Mouse (Mus musculus) megakaryocyte, adult 5-6 weeks (primary cell): ENCODE measurements around the gene Pigo. TPM values are rescaled to one million over a fixed set of nuclear protein-coding genes. Genes with fewer than 3 reads are reported as not detected.

Experiments used
- ATAC-seq: 2 replicates; pipeline ENCODE4 v1.8.0; 2016; ENCODE audit warnings: mild to moderate bottlenecking, inconsistent platforms; ENCODE audit not compliant: poor library complexity, severe bottlenecking
- total RNA-seq, 2 experiments: library from RNA; stranded (forward) in 1 of 2; stranded (reverse) in 1 of 2; fragments of 153-499, 151-499 nt in 1 of 2; fragments of 221-1000, 200-1000 nt in 1 of 2; gene quantifications; 2 replicates each; pipeline versions ENCODE4 v1.2.3 to v1.2.4; 2015 to 2017

Pigo gene
- total RNA-seq, 2 experiments from 2014 or later: 5.6 to 9.7 TPM

DNA sequence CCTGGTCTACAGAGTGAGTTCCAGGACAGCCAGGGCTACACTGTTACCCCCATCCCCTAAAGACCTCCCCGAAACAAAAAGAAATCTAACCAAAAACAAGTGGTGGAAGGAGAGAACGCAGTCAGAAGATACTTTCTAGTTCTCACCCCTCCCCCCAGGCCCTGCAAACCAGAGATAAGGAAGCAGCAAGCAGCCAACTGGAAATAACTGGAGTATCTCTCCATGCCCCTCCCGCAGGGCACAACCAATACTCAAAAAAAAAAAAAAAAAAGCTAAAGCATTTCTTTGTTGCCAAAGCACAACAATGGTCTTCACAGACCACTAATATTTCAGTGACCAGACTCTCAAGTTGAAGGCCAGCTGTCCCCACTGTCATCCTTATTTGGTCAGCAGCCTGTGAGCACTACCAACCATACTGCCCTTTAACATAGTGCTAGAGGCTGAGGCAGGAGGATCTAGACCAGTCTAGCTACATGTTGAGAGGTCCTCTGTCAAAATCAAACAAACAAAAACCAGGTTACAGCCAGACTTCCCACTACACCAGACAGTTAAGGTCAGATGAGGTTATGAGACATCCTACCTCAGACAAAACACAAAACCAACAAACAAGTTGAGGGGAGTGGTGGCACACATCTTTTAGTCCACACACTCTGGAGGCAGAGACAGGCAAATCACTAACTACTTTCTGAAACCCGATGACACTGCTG, 12.4 kb upstream of the Pigo start:
- ATAC-seq: no peak

DNA sequence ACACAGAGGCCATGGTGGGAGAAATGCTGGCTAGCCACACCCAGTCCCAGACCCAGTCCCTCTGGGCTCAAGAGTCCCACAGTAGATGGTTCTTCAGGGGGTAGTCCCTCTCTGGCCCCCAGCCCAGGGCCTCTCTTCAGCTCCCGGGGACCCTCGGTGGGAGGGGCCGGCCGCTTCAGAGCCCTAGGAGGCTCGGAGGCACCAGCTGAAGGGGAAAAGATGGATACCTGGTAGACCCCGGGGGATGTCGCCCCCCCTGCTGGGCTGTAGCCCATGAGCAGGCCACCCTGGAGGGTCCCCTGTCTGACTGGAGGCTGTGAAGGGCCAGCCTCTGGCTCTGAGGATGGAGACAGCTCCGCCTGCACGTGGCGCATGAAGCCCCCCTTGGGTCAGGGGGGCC, 10.7 kb upstream of the Pigo start:
- no peak for ATAC-seq

- no peak for ATAC-seq
Observed at GRCm38 (mm10) chr4:43035851-43036250, 10.2 kb upstream of the Pigo start.

- ATAC-seq: no peak
Observed at GRCm38 (mm10) chr4:43033481-43033880, 7.9 kb upstream of the Pigo start.

DNA sequence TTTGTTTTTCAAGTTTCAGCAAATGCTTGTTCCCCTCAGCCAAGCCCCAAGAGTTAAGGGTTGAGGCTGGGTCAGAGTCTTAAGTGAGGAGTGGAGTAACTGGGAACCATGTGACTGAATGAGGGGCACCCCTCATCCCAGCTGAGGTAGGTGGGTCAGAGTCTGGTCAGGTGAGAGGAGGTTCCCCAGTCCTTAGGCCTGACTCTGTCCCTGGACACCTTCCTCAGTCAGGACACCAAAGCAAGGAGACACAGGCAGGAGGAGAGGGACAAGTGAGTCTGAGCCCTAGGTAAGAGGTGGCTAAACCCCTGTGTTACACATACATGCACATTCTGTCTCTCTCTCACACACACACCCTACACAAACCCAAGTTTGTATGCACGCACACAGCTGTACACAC, 6.9 kb upstream of the Pigo start:
- ATAC-seq: no peak

DNA sequence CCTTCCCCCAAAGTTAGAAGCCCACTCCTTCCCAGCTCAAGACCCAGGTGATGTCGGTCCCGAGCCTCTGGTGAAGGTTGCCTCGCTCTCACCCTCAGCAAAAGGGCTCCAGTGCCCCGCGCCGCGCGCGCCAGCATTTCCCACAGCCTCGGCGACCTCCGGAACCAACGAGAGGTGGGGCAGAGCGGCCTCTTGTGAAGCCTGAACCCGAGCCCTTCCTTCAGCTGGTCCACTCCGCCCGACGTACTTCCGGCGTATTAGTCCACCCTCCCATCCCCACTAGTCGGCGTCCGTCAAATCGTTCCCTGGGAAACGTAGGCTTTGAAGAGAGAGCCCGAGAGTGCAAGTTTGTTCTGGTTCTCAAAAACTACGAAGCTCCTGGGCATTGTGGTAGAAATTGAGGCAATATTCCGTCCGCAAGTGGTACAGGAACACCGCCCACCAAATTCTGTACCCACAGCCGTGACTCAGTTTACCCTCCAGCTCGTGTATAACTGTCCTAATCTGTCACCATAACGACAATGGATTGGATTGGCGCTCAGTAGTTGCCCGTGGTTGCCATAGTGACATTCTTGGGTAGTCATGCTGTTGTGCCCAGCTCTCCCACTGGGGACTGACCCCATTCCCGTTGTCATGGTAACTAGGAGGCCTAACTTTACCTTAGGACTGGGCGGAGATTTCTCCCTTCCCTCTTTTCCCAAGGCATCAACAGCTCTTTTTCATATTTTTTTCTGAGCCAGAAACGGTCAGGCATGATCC, 5.8 kb upstream of the Pigo start, which contains the start of gene Stoml2:
Stoml2 (minus strand) TSS at position 474 of the 759 bp plus-strand sequence.
- ATAC-seq: peak; percentile 99

GRCm38 (mm10) chr4:43030780-43031230, 5.2 kb upstream of the Pigo start:
- ATAC-seq: peak; percentile 41

DNA sequence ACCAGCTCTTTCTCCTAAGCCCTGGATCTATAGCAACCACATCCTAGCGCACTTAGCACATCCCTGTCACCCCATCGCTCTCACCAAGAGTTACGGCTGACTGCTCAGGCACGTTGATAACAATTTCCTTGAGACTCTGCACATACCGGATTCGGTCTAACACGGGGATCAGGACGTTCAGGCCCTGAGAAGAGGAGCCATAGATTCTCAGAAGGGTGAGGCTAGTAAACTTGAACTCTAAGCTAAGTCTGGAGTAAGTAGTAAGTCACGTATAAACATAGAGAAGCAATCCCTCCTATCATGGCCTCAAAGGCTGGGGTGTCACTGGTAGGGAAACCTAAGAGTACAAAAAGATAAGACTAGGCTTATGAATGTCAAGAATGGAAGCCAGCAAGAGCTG, 4.7 kb upstream of the Pigo start:
- no peak for ATAC-seq

GRCm38 (mm10) chr4:43029749-43030148, 4.1 kb upstream of the Pigo start:
- no peak for ATAC-seq

DNA sequence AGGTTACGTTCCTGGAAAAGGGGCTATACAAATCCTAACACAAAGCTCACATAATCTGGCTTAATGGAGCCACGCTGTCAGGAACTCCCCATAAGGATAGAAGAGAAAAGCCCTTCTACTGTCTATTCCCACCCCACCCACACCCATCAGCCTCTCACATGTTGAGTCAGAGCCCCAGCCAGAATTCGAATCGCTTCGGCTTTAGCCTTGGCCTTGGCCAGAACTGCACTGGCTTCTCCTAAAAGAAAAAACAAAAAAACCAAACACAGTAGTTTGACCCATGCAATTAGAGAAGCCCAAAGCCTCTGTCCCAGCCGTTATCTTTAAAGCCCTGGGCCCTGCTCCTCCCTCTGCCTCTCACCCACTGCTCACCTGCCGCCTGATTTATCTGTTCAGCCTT, 3.5 kb upstream of the Pigo start:
- no peak for ATAC-seq

DNA sequence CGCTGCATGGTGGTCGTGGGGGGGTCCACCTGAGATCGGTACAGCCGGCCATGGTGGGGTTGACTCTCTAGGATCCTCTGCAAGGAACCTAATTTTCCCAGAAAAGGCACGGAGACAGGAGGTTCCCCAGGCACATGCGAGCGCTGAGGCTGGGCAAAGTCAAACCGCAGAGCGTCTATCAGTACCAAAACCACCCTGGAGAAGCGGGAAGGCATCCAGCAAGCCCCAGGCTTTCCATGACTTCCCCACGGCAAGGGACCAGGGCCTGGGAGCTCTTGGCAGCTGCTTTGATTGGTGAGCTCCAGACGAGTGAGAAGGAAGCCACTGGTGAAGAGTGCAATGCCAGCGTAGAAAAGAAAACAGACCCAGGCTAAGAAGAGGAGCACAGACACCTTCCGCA, 946 bp downstream of the Pigo start:
- no peak for ATAC-seq

- no peak for ATAC-seq
Observed at GRCm38 (mm10) chr4:43021341-43021740, 4.3 kb downstream of the Pigo start.

GRCm38 (mm10) chr4:43020876-43021275, 4.7 kb downstream of the Pigo start:
- no peak for ATAC-seq

- no peak for ATAC-seq
Observed at GRCm38 (mm10) chr4:43019641-43020465, 5.8 kb downstream of the Pigo start.

DNA sequence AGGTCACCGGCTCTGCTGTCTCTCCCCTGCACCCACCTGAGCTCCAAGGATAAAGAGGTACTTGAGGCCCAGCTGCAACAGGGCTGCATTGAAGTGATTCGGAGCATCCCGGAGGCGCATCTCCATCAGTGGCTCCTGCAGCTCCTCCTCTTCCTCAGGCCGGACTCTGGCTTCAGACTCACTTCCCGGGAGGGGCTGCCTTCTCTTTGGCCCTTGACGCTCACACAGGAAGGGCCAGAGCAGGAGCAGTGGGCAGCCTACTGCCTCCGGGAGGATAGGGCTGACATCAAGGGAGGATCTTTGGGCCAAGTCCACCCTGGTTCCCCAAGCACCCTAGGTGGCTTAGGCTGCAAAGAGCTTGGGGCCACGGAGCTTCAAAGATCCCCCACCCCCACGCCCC, 6.4 kb downstream of the Pigo start:
- no peak for ATAC-seq

GRCm38 (mm10) chr4:43018156-43018555, 7.5 kb downstream of the Pigo start:
- ATAC-seq: no peak

GRCm38 (mm10) chr4:43012091-43012490, 13.5 kb downstream of the Pigo start:
- no peak for ATAC-seq

- peak; percentile 96 for ATAC-seq
Observed at GRCm38 (mm10) chr4:43010161-43011038, 15.2 kb downstream of the Pigo start, which contains the start of gene Fancg. TSS of gene Fancg (minus strand) at chr4:43010506.

DNA sequence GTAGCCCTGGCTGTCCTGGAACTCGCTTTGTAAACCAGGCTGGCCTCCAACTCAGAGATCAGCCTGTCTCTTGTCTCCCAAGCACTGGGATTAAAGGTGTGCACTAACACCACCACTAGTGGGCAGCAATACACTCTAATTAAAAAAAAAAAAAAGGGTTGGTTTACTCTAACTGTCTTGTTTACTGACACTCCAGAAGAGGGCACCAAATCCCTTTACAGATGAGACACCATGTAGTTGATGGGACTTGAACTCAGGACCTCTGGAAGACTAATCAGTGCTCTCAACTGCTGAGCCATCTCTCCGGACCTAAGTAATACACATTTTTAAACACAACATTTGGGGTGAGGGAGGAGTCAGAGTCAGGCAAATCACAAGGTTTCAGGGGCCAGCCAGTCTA, 19.9 kb downstream of the Pigo start:
- peak; percentile 63 for ATAC-seq

DNA sequence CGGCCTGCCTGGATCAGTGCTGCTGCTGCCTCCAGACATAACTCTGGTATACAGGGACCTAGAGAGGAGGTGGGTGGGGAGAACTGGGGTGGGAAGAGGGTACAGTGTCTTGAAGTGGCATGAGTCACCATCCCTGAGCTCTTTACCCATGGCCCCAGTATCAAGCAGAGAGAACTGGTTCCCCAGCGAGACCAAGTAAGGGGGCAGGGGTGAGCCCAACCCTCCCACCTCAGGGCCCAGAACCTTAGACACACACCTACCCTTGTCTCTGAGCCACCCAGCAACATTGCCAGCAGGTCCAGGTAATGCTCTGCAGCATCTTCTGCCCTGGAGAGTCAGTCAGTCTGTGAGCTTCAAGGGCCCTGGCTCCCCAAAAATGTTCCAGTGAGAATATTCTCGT, 20.7 kb downstream of the Pigo start:
- no peak for ATAC-seq
